Mouse (Mus musculus) gastrocnemius, postnatal 14 days (tissue): ENCODE results near the gene AC109138.7. TPM values are rescaled to one million over a fixed set of nuclear protein-coding genes. Genes with fewer than 3 reads are reported as not detected.

Experiments
- DNase-seq: peaks from one replicate; pipeline ENCODE4 v3.0.0; 2021; ENCODE audit warnings: mixed read lengths
- intact Hi-C: fragments of 180-260 bp; cut with DNase I; formaldehyde crosslinking; loops from one replicate; pipeline ENCODE4 v1.15.1; 2025; ENCODE audit warnings: low total_unique reads
- long read RNA-seq, 2 experiments: library from polyadenylated mRNA; stranded (forward); transcript quantifications; one replicate each; pipeline ENCODE4 v2.0.0; 2021
- total RNA-seq, 2 experiments: library from RNA; stranded (reverse); gene quantifications; 2 replicates each; pipeline ENCODE4 v1.2.3; 2021

AC109138.7 gene
- not detected for total RNA-seq
- long read RNA-seq, experiment 1 = 0 reads
- long read RNA-seq, experiment 2 = 0 reads

DNA sequence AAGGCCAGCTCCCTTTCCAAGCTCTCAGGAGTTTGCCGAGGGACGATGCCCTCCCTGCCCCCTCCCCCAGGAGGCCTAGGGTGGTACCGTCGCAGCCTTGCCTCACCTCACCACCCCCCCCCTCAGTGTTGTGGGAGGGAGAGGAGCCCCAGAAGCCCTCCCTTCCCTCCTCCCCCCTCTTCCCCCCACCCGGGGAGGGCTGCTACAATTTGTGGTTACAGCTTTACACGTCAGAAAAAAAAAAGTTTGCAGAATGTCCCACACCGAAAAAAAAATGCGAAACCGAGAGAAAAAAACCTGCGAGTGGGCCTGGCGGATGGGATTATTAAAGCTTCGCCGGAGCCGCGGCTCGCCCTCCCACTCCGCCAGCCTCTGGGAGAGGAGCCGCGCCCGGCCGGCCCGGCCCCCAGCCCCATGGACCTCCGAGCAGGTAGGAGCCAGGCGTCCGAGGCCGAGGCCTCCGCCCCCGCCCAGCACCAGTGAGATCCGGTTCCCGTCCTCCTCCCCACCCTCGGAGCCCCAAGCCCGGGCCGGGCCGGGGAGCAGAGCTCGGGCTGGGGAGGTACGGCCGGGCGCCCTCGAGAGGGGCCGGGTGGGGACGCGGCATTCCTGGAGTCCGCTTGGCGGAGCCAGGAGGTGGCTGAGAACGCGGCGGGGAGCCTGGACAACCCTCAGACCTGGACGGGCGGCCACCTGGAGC lies at the start of gene AC109138.7, which contains the start of gene Clcf1:
Gene AC109138.7 (plus strand): TSS at position 287 of the 700 bp plus-strand sequence.
Gene Clcf1 (plus strand): TSS at position 168 of the 700 bp plus-strand sequence.
- intact Hi-C loops = no loop called here
- DNase-seq = peak; percentile 42

DNA sequence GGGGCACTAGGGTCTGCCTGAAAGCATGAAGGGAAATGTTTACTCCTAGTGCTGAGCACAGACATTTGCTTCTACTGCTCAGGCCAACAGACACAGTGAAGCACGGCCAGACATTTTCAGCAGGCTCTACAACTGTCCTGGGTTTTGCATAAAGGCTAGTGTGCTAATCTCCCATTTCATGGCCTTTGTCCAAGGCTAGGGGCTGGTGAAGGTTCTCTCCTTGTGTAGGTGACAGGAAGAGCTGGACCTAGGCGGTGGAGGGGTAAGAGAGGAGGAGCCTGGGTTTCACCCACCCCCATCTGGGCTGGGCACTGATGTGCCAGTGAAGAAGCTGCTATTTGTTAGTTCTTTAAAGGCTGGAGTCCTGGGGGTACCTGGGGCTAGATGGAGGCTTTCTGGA lies 49.4 kb upstream of the AC109138.7 start:
- intact Hi-C loops = no loop called here

DNA sequence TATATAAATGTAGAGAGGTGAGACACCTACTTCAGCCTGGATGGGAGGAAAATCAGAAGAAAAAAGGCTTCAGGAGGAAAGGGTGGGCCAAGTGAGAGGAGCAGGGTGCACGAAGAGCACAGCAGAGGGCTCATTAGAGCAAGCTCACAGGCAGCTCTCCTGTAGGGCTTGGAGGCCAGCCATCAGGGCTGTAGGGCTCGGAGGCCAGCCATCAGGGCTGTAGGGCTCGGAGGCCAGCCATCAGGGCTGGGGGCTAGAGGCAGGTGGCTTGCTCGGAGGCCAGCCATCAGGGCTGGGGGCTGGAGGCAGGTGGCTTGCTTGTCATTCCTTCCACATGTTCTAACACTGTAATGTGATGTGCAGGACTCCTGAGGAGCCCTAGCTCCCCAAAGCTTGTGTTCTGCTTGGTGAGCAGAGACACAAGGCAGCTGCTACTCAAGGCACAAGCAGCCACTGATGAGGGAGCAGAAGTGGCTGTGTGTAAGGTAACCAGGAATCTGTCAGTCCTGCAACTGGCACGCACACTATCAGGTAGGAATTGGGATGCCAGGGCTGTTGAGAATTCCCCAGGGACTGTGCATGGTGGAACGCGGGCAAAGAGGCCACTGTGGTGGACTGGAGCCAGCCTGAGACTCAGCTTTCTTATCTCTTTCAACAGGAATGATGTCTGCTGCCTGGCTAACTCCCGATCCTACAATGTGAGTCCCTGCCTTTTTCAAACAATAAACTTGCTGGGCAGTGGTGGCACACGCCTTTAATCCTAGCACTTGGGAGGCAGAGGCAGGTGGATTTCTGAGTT lies 47.3 kb upstream of the AC109138.7 start:
- intact Hi-C loops = no loop called here
- DNase-seq = no peak

More for the DNA sequence above, 49.4 kb upstream of the AC109138.7 start:
- no peak for DNase-seq

DNA sequence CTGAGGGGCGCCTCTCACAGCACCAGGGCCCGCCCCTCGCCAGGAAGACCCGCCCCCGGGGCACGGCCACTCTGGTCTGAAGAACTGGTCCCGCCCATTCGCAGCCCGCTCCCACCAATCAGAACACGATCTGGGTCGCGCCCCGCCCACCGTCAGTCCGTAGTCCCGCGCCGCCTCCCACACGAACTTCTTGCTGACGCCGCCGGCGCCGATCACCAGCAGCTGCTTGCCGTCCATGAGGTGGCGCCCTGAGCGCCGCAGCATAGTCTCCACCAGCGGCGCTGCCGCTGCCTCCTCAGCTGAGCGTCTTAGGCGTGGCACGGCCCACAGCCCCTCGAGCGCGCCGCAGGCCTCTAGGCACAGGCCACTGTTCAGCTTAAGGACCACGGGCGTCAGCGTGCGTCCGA lies 44.8 kb upstream of the AC109138.7 start:
- intact Hi-C loops = no loop called here
- peak; percentile 99 for DNase-seq

DNA sequence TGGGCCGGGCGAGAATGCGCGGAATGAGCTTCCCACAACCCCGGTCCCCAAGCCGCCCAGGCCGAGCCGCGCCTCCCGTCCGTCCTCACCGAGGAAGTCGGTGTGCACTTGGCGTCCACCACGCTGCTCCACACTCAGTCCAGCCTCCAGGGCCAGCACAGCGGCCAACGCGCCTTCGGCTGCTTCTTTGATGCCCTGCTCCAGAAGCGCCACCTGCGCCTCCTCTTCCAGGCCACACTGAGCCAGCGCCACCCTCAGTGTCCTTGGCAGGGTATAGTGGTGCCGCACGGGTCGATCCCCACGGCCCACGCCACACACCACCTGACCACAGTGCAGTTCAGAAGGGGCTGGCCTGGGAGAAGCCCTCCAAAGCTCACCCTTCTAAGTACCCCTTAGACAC lies 44.3 kb upstream of the AC109138.7 start:
- no peak for DNase-seq
- intact Hi-C loops = no loop called here

DNA sequence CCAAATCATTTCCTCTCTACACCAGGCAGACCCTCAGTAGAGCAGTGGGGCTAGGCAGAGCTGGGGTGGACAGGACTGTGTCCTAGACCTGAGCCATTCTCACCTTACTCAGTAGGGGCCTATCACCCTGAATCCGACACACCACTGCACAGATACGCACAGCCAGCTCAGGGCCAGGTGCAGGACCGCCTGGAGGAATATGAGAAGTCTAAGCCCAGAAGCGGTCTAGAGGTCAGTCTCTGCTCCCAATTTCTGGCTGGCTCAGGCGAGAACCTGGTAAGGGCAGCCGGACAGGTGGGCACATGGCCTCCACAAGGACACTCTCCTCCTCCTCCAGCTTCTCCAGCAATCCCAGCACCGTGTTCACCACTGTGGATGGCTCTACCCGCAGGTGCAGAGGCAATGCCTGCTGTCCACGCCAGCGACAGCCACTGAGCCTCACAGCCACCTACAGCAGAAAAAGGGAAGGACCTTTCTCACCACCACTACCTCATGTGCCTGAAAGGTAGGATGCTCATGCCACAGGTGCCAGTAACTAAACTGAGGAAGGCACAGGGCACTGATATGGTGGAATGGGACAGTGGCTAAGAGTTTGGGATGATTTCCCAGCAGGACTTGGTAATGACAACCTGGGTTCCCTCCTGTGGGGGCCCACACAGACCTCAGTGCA lies 43.3 kb upstream of the AC109138.7 start:
- intact Hi-C loops = no loop called here
- no peak for DNase-seq

DNA sequence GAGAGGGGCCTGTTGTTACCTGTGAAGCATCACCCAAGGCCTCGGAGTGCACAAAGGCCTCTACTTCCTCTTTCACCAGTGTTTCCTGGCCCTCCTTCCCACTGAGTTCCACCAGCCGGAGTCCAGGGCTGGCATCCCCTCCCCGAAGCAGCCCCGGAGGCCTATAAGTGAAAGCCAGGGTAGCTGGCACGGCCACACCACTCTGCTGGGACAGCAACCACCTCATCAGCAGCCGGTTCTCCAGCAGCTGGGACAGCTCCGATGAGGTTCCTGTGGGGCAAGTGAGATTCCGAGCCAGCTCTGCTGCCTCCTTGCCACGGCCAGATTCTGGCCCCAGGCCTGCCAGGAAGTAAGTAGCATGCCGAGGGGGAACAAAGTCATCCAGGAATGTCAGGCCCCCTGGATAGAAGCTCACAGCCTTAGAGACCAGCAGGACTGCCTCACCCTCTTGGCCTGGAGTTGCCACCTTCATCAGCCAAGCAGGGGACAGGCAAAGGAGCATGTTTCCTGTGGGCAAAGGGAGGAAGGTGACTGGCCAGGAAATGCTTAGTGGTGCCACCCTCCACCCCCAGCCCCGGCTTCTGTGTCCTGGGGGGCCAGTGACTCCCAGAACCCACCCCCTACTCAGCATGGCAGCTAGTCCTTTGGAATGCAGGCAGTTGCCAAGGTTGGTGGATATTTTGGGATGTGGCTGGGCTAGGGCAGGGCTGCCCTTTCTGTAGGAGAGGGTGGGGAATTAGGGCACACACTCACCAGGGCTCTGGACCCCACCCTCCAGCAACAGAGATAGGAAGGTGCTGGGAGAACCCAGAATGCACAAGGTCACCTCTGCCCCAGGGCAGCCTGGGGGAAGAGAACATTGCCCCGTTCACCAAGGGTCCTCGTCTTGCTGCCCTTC lies 42.5 kb upstream of the AC109138.7 start:
- intact Hi-C loops = no loop called here
- peak; percentile 71 for DNase-seq

DNA sequence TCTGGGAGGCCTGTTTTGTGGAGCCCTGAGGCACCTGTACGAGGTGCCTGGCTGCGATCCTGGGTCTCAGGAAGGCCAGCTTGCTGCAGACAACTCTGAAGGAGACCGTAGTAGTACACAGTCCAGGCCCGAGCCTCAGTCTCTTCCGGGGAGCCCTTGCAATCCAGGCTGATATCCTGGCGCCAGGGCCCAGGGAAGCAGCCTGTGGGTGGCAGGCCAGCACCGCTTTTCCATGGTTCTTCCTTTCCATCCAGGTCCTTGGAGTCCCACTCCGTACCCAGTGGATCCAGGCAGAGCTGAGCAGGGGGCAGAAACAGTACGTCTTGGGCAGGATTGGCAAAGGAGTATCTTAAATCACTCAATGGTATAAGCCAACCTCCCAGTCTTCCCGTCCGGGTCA lies 41.2 kb upstream of the AC109138.7 start:
- DNase-seq = no peak
- intact Hi-C loops = no loop called here

DNA sequence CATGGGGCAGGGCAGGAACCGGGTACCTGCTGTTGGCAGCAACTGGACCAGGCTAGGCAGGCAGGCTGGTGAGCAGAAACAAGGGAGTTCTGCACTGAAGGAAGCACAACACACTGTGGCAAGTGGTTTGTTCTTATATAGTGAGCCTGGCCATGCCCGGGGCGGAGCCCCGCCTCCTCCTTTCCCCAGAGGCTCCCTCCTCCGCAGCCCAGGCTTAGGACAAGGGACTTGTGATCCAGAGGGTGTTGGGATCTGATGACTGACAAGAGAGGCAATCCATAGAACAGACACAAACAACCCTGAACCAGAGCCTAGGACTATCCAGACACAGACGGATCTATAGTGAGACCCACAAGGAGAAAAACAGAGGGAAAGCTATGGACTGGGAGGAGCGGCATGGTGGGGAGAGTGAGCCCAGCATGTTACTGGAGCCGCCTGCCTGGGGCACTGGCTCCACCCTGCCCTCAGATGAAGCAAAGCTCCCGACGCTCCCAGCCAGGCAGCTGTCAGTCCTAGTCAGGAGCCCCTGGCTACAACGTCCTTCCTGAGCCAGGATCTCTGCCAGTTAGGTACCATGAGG lies 38.7 kb upstream of the AC109138.7 start, which contains the start of gene Carns1:
Gene Carns1 (minus strand): TSS at position 112 of the 580 bp plus-strand sequence.
- DNase-seq = peak; percentile 65
- intact Hi-C loops = no loop called here

DNA sequence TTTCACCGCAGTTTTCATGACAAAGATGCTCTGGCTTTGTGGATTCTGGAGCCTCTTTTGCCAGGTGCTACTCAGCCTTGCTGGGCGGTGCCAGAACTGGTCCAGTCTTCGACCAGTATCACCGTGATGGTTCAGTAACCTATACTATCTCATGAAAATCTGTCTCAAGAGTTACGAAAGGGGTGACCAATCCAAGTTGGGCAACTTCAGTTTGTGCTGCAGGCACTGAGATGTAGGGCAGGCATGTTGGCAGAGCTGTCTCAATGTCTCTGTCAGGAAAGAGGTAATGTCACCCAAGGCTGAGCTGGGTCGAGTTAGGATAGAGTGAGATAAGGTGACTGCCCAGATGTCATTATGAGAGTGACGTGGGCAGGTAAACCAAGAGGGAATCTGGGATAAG lies 33.7 kb upstream of the AC109138.7 start:
- no peak for DNase-seq

DNA sequence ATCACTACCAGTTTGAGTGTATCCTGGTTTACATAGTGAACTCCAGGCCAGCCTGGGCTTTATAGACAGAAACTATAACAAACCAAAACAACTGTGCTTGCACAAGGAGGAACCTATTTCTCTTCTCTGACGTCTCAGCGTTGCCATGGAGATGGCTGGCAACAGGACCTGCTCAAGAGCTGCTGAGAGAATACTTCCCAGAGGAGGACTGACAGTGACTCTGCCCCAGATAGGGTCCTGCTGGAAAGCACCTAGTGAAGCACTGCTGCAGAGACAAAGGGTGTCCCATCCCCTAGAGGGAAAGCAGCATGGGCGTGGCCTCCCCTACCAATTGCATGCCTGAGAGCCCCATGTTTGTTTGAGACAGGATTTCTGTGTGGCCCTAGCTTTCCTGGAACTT lies 32.3 kb upstream of the AC109138.7 start:
- intact Hi-C loops = no loop called here
- DNase-seq = peak; percentile 47

More for the DNA sequence above, 33.7 kb upstream of the AC109138.7 start:
- intact Hi-C loops = no loop called here

DNA sequence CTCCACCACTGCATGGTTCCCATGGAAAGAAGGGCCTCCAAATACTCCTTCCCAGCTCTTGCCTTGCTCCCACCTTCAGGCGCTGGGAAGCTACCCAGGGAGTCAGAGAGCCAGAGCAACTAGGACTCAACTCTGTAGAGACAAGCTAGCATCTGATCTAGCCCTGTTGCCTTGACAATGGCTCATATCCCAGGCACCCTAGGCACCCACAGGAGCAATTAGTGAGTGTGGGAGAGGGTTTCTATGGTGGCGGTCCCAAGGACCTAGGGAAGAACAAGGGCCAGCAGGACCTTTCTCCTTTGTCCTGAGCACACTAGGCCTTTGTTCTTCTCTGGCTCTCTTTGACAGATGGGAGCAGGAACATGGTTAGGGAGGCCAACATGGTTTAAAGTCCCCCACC lies 30.5 kb upstream of the AC109138.7 start:
- intact Hi-C loops = no loop called here
- DNase-seq = no peak

DNA sequence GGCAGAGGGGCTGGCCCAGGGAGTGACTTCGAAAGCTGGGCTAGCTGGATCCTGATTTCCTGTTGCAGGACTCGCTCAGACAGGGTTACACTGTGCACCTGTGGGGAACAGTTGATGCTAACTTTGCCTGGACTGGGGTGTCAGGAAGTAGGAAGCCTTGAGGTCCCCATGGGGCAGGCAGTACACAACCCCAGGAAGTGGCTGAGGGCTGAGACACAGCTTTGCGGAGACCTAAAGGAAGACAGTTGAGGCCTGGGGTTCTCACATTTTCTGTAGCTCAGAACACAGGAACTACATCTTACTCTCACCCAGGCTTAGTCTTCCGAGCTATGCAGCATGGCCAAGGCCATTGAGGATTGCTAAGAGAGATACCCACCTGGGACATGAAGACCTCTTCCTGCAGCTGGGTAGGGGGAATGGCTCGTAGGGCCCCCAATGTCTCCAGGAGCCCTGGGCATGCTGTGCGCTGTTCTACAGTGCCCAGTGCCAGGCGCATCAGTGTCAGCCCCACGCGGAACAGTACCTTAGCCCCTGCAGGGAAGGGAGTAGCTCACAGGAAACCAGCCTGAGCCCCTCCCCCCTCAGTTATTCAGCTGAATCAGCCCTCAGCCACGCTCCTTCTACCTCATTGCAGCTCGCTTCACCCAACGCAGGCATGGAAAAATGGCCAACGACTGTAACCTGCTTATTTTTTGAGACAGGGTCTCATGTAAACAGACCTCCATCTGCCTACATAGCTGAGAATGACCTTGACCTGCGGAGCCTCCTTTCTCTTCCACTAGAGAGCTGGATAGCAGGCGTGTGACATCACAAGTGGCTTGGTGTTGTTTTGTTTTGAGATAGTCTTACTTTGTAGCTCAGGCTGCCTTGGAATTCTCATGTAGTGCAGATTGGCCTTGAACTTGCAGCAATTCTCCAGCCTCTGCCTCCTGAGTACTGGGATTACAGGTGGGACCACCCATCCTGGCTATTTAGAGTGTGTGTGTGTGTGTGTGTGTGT lies 28.9 kb upstream of the AC109138.7 start:
- intact Hi-C loops = no loop called here
- no peak for DNase-seq

DNA sequence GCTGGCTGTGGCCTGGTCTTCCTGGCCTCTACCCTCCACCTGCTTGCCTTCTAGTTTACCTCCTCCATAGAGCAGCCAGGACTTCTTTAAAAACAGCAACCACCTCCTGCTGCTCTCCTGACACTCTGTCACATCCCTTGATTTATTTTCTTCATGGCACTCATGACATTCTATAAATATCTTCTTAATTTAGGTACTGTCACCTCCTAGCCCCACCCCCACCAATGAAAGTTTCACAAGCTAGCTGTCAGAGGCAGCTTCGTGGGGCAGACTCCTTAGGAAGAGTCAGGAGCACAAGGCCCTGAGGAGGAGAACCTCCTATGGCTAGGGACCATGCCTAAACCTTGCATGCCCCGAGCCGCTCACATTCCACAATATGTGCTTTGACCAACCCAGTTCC lies 26.9 kb upstream of the AC109138.7 start:
- DNase-seq = no peak
- intact Hi-C loops = no loop called here

DNA sequence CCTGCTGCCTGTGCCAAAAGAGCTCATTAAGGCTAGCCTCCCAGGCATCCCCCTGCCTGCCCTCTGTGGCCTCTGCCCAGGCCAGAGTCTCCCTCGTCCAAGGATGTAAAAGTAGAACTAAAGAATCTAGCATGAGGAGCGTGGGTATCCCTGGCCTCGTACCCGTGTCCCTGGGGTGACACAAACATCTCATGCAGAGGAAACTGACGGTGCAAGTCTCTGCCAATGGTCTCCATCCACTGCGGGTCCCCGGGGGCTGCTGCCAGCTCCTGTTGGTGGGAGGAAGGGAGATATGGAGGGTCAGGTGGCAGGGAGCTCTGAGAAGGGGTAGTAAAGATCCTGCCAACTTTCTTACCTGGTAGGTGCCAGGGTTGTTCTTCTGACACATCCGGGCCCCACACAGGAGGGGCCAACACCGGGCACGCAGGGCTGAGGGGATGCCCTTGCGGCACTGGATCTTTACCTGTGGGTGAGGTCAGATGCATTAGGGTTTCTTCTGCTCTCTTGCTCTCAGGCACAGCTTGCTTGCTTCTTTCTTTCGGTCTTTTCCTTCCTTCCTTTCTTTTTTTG lies 25.0 kb upstream of the AC109138.7 start:
- no peak for DNase-seq
- intact Hi-C loops = no loop called here

DNA sequence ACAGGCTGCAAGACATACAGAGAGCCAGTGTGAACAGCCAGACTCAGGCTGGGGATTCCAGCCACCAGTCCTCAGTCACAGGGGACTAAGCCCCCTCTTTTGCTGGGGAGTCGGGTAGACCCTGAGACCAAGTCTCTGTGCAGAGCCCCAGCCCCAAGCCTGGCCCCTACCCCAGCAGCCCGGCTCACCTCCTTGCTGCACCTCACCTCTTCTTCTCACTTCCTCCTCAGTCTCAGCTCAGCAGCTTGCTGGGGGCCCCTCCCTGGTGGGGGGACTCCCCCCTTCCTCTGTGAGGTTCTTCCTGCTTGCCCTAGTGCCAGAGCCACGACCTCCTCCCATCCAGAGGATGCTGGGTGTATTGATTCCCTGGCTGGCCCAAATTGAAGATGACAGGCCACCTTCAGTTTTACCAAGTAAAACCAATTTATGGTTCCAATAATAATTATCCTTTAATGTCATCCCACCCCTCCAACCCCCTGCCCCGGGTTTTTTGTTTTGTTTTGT lies 23.3 kb upstream of the AC109138.7 start, which contains the start of gene Tbc1d10c:
Gene Tbc1d10c (minus strand): TSS at position 454 of the 504 bp plus-strand sequence.
- peak; percentile 32 for DNase-seq
- intact Hi-C loops = no loop called here
